Mouse (Mus musculus): ENCODE results near the gene Zfp42. TPM values are rescaled to one million over a fixed set of nuclear protein-coding genes. Genes with fewer than 3 reads are reported as not detected.

The Zfp42 gene
- polyA plus RNA-seq (2012) = not detected in 2 replicates

GRCm38 (mm10) chr8:43306896-43307295 is at the start of gene Zfp42:
Gene Zfp42 (minus strand): TSS chr8:43306980.

Other genes starting within 250 kb of the Zfp42 start
- gene Triml1, start 165.5 kb downstream of the Zfp42 start, polyA plus RNA-seq (2012) = not detected in 2 replicates
- not detected in 2 replicates for gene Triml2, start 126.4 kb downstream of the Zfp42 start, polyA plus RNA-seq (2012)
- gene Adam26b, start 221.1 kb upstream of the Zfp42 start, polyA plus RNA-seq (2012) = not detected in 2 replicates